Mouse (Mus musculus): ENCODE results near the gene Tmem132d.

DNA sequence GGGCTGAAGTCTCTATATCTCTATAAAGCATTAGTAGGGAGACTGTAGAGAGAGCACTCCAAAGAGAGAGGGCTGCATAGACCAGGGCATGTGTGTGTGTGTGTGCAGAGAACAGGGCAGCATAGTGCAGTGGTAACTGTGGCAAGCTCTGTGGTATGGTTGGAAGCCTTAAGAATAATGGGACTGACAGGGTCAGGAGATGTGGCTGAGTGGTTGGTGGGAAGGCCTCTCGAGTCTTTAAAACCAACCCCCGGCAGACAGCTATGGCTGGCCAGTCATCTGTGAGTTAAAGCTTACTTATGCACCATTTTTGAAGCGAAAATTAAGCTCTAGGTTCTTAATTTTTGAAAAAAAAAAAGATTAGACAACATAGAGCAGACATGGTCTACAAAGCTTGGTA lies 439.4 kb downstream of the Tmem132d start:
- TF ChIP-seq CTCF (IDR thresholded peaks at IDR 0.05; ENCODE audit: borderline replicate concordance, insufficient read depth, low read length) (no peak), POLR2A (IDR thresholded peaks at IDR 0.05; ENCODE audit: low read depth, low read length) (no peak)

Data from embryonic fibroblast, embryonic 13.5 days (primary cell).